Mouse (Mus musculus) activated CD4-positive, CD25-positive, alpha-beta regulatory T cell, adult 4 months (primary cell): ENCODE data around the gene Amn. TPM values are rescaled to one million over a fixed set of nuclear protein-coding genes. Genes with fewer than 3 reads are reported as not detected.

Source experiments
- ATAC-seq: one replicate; pipeline ENCODE4 v1.8.0; 2017
- polyA plus RNA-seq, 2 experiments: library from polyadenylated mRNA; unstranded; fragments of 100-300 nt; shearing (Covaris generic); gene quantifications; one replicate each; pipeline ENCODE4 v1.2.1; 2017

Gene Amn
- polyA plus RNA-seq: not detected

- ATAC-seq: no peak
These were observed at the start of gene Amn for GRCm38 (mm10) chr12:111270629-111271277. Amn (plus strand) TSS chr12:111271095.

- no peak for ATAC-seq
These were observed 45.6 kb upstream of the Amn start for GRCm38 (mm10) chr12:111225197-111225780.

GRCm38 (mm10) chr12:111227410-111227809 is 43.5 kb upstream of the Amn start:
- ATAC-seq: no peak

GRCm38 (mm10) chr12:111228488-111228887 is 42.4 kb upstream of the Amn start:
- no peak for ATAC-seq

- no peak for ATAC-seq
These were observed 40.1 kb upstream of the Amn start for GRCm38 (mm10) chr12:111230793-111231192.

GRCm38 (mm10) chr12:111233798-111234197 is 37.1 kb upstream of the Amn start:
- no peak for ATAC-seq

- ATAC-seq: no peak
These were observed 36.5 kb upstream of the Amn start for GRCm38 (mm10) chr12:111234383-111234782.

GRCm38 (mm10) chr12:111235631-111236030 is 35.3 kb upstream of the Amn start:
- ATAC-seq: no peak

- ATAC-seq: no peak
These were observed 33.2 kb upstream of the Amn start for GRCm38 (mm10) chr12:111237611-111238188.

- ATAC-seq: no peak
These were observed 32.5 kb upstream of the Amn start for GRCm38 (mm10) chr12:111238345-111238744.

GRCm38 (mm10) chr12:111238778-111239177 is 32.1 kb upstream of the Amn start:
- ATAC-seq: no peak

GRCm38 (mm10) chr12:111239930-111240329 is 31.0 kb upstream of the Amn start:
- ATAC-seq: no peak

GRCm38 (mm10) chr12:111241916-111242315 is 29.0 kb upstream of the Amn start:
- no peak for ATAC-seq

GRCm38 (mm10) chr12:111242346-111242745 is 28.5 kb upstream of the Amn start:
- no peak for ATAC-seq

GRCm38 (mm10) chr12:111243733-111244132 is 27.2 kb upstream of the Amn start:
- ATAC-seq: no peak

- no peak for ATAC-seq
These were observed 25.8 kb upstream of the Amn start for GRCm38 (mm10) chr12:111245070-111245469.

- no peak for ATAC-seq
These were observed 24.0 kb upstream of the Amn start for GRCm38 (mm10) chr12:111246808-111247464.

GRCm38 (mm10) chr12:111249095-111249494 is 21.8 kb upstream of the Amn start:
- ATAC-seq: no peak

- ATAC-seq: no peak
These were observed 20.8 kb upstream of the Amn start for GRCm38 (mm10) chr12:111250116-111250515.

GRCm38 (mm10) chr12:111251227-111251626 is 19.7 kb upstream of the Amn start:
- no peak for ATAC-seq

- no peak for ATAC-seq
These were observed 7.2 kb upstream of the Amn start for GRCm38 (mm10) chr12:111263650-111264049.

- ATAC-seq: no peak
These were observed 5.7 kb upstream of the Amn start for GRCm38 (mm10) chr12:111265212-111265611.

- no peak for ATAC-seq
These were observed 4.3 kb upstream of the Amn start for GRCm38 (mm10) chr12:111266592-111266991.
